Mouse (Mus musculus) ES-Bruce4 (cell line): ENCODE measurements around the gene Ccdc12.

Source experiments
- EP300 ChIP-seq: IDR thresholded peaks from 2 replicates; pipeline ENCODE4 v1.6.1; 2011; ENCODE audit warnings: low read depth, low read length; ENCODE audit not compliant: insufficient read depth
- POLR2A ChIP-seq: IDR thresholded peaks from one replicate; pipeline ENCODE4 v1.8.1; 2011; ENCODE audit warnings: low read length; ENCODE audit not compliant: insufficient read depth

DNA sequence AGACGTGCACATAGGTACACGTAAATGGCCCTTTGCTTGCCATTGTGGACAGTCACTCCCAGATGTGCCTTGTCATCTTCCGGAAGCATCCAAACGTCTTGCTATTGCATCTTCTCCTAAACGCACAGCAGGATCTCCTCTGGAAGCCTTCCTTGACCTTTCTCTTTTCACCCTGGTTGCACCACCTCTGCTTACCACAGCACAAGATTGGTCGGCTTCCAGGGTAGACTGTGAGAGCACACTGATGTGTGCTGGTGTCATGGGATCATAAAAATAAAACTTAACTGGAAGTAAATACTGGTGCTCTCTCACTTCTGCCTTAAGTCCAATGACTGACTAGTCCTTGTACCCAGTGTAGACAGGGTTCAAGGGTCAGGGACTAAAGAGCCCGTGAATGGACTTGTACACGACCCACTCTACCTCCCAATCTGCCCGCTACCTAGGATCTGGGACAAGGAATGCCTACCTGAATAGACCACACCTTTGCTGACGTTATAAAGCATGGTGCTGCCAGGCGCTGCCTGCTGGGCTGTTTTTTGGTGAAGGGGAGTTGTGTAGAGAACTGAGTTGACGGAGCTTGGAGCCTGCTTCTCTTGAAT lies 33.6 kb upstream of the Ccdc12 start:
- TF ChIP-seq EP300 (no peak), POLR2A (no peak)
